Mouse (Mus musculus): ENCODE results near the gene Dusp3. TPM values are rescaled to one million over a fixed set of nuclear protein-coding genes. Genes with fewer than 3 reads are reported as not detected.
A peak's percentile ranks its signal among the peaks of the same experiment; 100 is the strongest.

The Dusp3 gene
- polyA plus RNA-seq, 1 experiment = 27.9 TPM

GRCm38 (mm10) chr11:102004251-102004650 lies 17.4 kb upstream of the Dusp3 start:
- H3K4me1 ChIP-seq (ENCODE audit: control insufficient read depth, insufficient read depth, insufficient read length, low read length) = peaks cover 12% of the 10 kb centered on the region; the same call in 1 of the 2 replicates
- H3K27ac ChIP-seq (ENCODE audit: insufficient read depth, low read depth, low read length) = no peak overlapping the region
- H3K4me3 ChIP-seq (ENCODE audit: low read depth, low read length) = no peak overlapping the region
- TF ChIP-seq POLR2A (IDR thresholded peaks at IDR 0.05; ENCODE audit: low read depth, low read length) (no peak), CTCF (IDR thresholded peaks at IDR 0.05; ENCODE audit: extremely low read depth, insufficient read length, insufficient replicate concordance, low read depth, low read length) (peak; percentile 35; the same call in 1 of the 2 replicates)
- WGBS = 94% methylated on average over 8 of the region's 8 CpGs
- H3K27me3 ChIP-seq (ENCODE audit: control insufficient read depth, insufficient read depth, low read length) = no peaks in the 10 kb centered on the region
- no peaks in the 10 kb centered on the region for H3K36me3 ChIP-seq (ENCODE audit: control insufficient read depth, insufficient read depth, low read length)

- no peaks in the 10 kb centered on the region for H3K4me1 ChIP-seq (ENCODE audit: control insufficient read depth, insufficient read depth, insufficient read length, low read length)
- H3K27ac ChIP-seq (ENCODE audit: insufficient read depth, low read depth, low read length) = no peak overlapping the region
- 59% methylated on average over 4 of the region's 4 CpGs for WGBS
- H3K4me3 ChIP-seq (ENCODE audit: low read depth, low read length) = no peak overlapping the region
- H3K36me3 ChIP-seq (ENCODE audit: control insufficient read depth, insufficient read depth, low read length) = no peaks in the 10 kb centered on the region
- H3K27me3 ChIP-seq (ENCODE audit: control insufficient read depth, insufficient read depth, low read length) = no peaks in the 10 kb centered on the region
- TF ChIP-seq POLR2A (IDR thresholded peaks at IDR 0.05; ENCODE audit: low read depth, low read length) (no peak), CTCF (IDR thresholded peaks at IDR 0.05; ENCODE audit: extremely low read depth, insufficient read length, insufficient replicate concordance, low read depth, low read length) (no peak)
These were observed 12.7 kb upstream of the Dusp3 start for GRCm38 (mm10) chr11:101999466-101999865.

GRCm38 (mm10) chr11:101998258-101998657 lies 11.4 kb upstream of the Dusp3 start:
- Histone ChIP-seq H3K27ac (ENCODE audit: insufficient read depth, low read depth, low read length) (no peak overlapping the region), H3K36me3 (ENCODE audit: control insufficient read depth, insufficient read depth, low read length) (no peaks in the 10 kb centered on the region), H3K27me3 (ENCODE audit: control insufficient read depth, insufficient read depth, low read length) (no peaks in the 10 kb centered on the region), H3K4me3 (ENCODE audit: low read depth, low read length) (no peak overlapping the region), H3K4me1 (ENCODE audit: control insufficient read depth, insufficient read depth, insufficient read length, low read length) (no peaks in the 10 kb centered on the region)
- WGBS = 34% methylated on average over 5 of the region's 5 CpGs
- TF ChIP-seq CTCF (IDR thresholded peaks at IDR 0.05; ENCODE audit: extremely low read depth, insufficient read length, insufficient replicate concordance, low read depth, low read length) (no peak), POLR2A (IDR thresholded peaks at IDR 0.05; ENCODE audit: low read depth, low read length) (no peak)

GRCm38 (mm10) chr11:101995938-101996337 lies 9.1 kb upstream of the Dusp3 start:
- no peaks in the 10 kb centered on the region for H3K4me1 ChIP-seq (ENCODE audit: control insufficient read depth, insufficient read depth, insufficient read length, low read length)
- H3K4me3 ChIP-seq (ENCODE audit: low read depth, low read length) = no peak overlapping the region
- WGBS = 91% methylated on average over 7 of the region's 7 CpGs
- H3K27ac ChIP-seq (ENCODE audit: insufficient read depth, low read depth, low read length) = no peak overlapping the region
- TF ChIP-seq CTCF (IDR thresholded peaks at IDR 0.05; ENCODE audit: extremely low read depth, insufficient read length, insufficient replicate concordance, low read depth, low read length) = no peak
- no peak for TF ChIP-seq POLR2A (IDR thresholded peaks at IDR 0.05; ENCODE audit: low read depth, low read length)
- no peaks in the 10 kb centered on the region for H3K36me3 ChIP-seq (ENCODE audit: control insufficient read depth, insufficient read depth, low read length)
- H3K27me3 ChIP-seq (ENCODE audit: control insufficient read depth, insufficient read depth, low read length) = no peaks in the 10 kb centered on the region

GRCm38 (mm10) chr11:101994100-101994499 lies 7.3 kb upstream of the Dusp3 start:
- WGBS = 57% methylated on average over 8 of the region's 8 CpGs
- no peak for TF ChIP-seq CTCF (IDR thresholded peaks at IDR 0.05; ENCODE audit: extremely low read depth, insufficient read length, insufficient replicate concordance, low read depth, low read length)
- no peak for TF ChIP-seq POLR2A (IDR thresholded peaks at IDR 0.05; ENCODE audit: low read depth, low read length)
- no peak overlapping the region for H3K27ac ChIP-seq (ENCODE audit: insufficient read depth, low read depth, low read length)
- H3K4me3 ChIP-seq (ENCODE audit: low read depth, low read length) = no peak overlapping the region
- no peaks in the 10 kb centered on the region for H3K4me1 ChIP-seq (ENCODE audit: control insufficient read depth, insufficient read depth, insufficient read length, low read length)
- no peaks in the 10 kb centered on the region for H3K36me3 ChIP-seq (ENCODE audit: control insufficient read depth, insufficient read depth, low read length)
- H3K27me3 ChIP-seq (ENCODE audit: control insufficient read depth, insufficient read depth, low read length) = no peaks in the 10 kb centered on the region

GRCm38 (mm10) chr11:101992411-101992810 lies 5.6 kb upstream of the Dusp3 start:
- Histone ChIP-seq H3K27ac (ENCODE audit: insufficient read depth, low read depth, low read length) (no peak overlapping the region), H3K4me1 (ENCODE audit: control insufficient read depth, insufficient read depth, insufficient read length, low read length) (no peaks in the 10 kb centered on the region), H3K36me3 (ENCODE audit: control insufficient read depth, insufficient read depth, low read length) (no peaks in the 10 kb centered on the region), H3K4me3 (ENCODE audit: low read depth, low read length) (no peak overlapping the region), H3K27me3 (ENCODE audit: control insufficient read depth, insufficient read depth, low read length) (no peaks in the 10 kb centered on the region)
- WGBS = 87% methylated on average over 7 of the region's 7 CpGs
- TF ChIP-seq POLR2A (IDR thresholded peaks at IDR 0.05; ENCODE audit: low read depth, low read length) (no peak), CTCF (IDR thresholded peaks at IDR 0.05; ENCODE audit: extremely low read depth, insufficient read length, insufficient replicate concordance, low read depth, low read length) (no peak)

- 65% methylated on average over 3 of the region's 3 CpGs for WGBS
These were observed 5.0 kb upstream of the Dusp3 start for GRCm38 (mm10) chr11:101991813-101992212.

More at GRCm38 (mm10) chr11:101991813-101992212, 5.0 kb upstream of the Dusp3 start:
- Histone ChIP-seq H3K4me1 (ENCODE audit: control insufficient read depth, insufficient read depth, insufficient read length, low read length) (no peaks in the 10 kb centered on the region), H3K4me3 (ENCODE audit: low read depth, low read length) (no peak overlapping the region), H3K27me3 (ENCODE audit: control insufficient read depth, insufficient read depth, low read length) (no peaks in the 10 kb centered on the region), H3K27ac (ENCODE audit: insufficient read depth, low read depth, low read length) (no peak overlapping the region), H3K36me3 (ENCODE audit: control insufficient read depth, insufficient read depth, low read length) (no peaks in the 10 kb centered on the region)
- TF ChIP-seq CTCF (IDR thresholded peaks at IDR 0.05; ENCODE audit: extremely low read depth, insufficient read length, insufficient replicate concordance, low read depth, low read length) (no peak), POLR2A (IDR thresholded peaks at IDR 0.05; ENCODE audit: low read depth, low read length) (no peak)

Measured in small intestine, adult 2 months (tissue).